Mouse (Mus musculus) gastrocnemius, adult 2 months (tissue): Measurements from ENCODE around the gene Coro2a. TPM values are rescaled to one million over a fixed set of nuclear protein-coding genes. Genes with fewer than 3 reads are reported as not detected.

Experiments
- DNase-seq: peaks from one replicate; pipeline ENCODE4 v3.0.0; 2022
- H3K27ac ChIP-seq: fragments of 200-600 bp; 2 replicates; pipeline ENCODE4 v1.8.1; 2022; ENCODE audit warnings: mild to moderate bottlenecking
- H3K4me3 ChIP-seq: fragments of 200-600 bp; 2 replicates; pipeline ENCODE4 v1.8.1; 2022; ENCODE audit warnings: mild to moderate bottlenecking, moderate library complexity
- CTCF ChIP-seq: fragments of 200-600 bp; IDR thresholded peaks from 2 replicates; pipeline ENCODE4 v1.8.1; 2022; ENCODE audit warnings: antibody characterized with exemption, mild to moderate bottlenecking, moderate library complexity
- intact Hi-C: fragments of 180-260 bp; cut with DNase I; formaldehyde crosslinking; loops from one replicate; pipeline ENCODE4 v1.15.1; 2025
- total RNA-seq, 2 experiments: library from RNA; stranded (reverse); gene quantifications; 2 replicates each; pipeline ENCODE4 v1.2.3; 2021

The Coro2a gene
- total RNA-seq, 2 experiments from 2014 or later: 0.10 to 0.39 TPM

GRCm38 (mm10) chr4:46489028-46489925 lies 112.7 kb downstream of the Coro2a start, which contains the start of gene Nans:
Gene Nans, plus strand, starts transcription at chr4:46489248.
- Histone ChIP-seq H3K27ac (peak within 1 kb of the TSS; percentile 92), H3K4me3 (peak within 1 kb of the TSS; percentile 95)
- intact Hi-C loops: no loop called here
- DNase-seq: peak; percentile 98
- no peak for TF ChIP-seq CTCF

- intact Hi-C loops: loop anchor here (2.0 kb wide), 1 partner anchor 35 kb away; no protein-coding TSS in a partner anchor
- Histone ChIP-seq H3K4me3 (no peak overlapping the region), H3K27ac (peak overlapping the region; percentile 62)
- DNase-seq: peak; percentile 78
- no peak for TF ChIP-seq CTCF
These were observed 114.7 kb downstream of the Coro2a start for GRCm38 (mm10) chr4:46487348-46487747.

Other genes starting within 250 kb of the Coro2a start
- gene Trmo, start 212.8 kb downstream of the Coro2a start, total RNA-seq: 1 to 10 TPM; 2.8 to 3.0 TPM
- gene Hemgn, start 188.7 kb downstream of the Coro2a start, total RNA-seq: not detected
- gene Anp32b, start 151.3 kb downstream of the Coro2a start, total RNA-seq: 10 to 100 TPM; 62.7 to 65.8 TPM
- gene Nans, start 113.0 kb downstream of the Coro2a start, total RNA-seq: 10 to 100 TPM; 15.1 to 20.6 TPM
- gene Trim14, start 66.1 kb downstream of the Coro2a start, total RNA-seq: 1 to 10 TPM in 1 of 2 experiments, under 1 TPM in 1; 0.56 to 1.2 TPM
- under 1 TPM; 0.39 to 0.59 TPM for gene Tbc1d2, start 48.0 kb upstream of the Coro2a start, total RNA-seq